Mouse (Mus musculus) heart, postnatal 0 days (tissue): ENCODE results near the gene Ubqln4.

Experiments used
- CTCF ChIP-seq: IDR thresholded peaks from 2 replicates; pipeline ENCODE4 v1.5.1; 2016; ENCODE audit warnings: antibody characterized with exemption, control low read depth, low read depth
- EP300 ChIP-seq: IDR thresholded peaks from 2 replicates; pipeline ENCODE4 v1.6.1; 2016; ENCODE audit warnings: antibody characterized with exemption, low read depth

- TF ChIP-seq EP300 (no peak), CTCF (peak; percentile 99)
Observed at GRCm38 (mm10) chr3:88607065-88607757, 53.7 kb downstream of the Ubqln4 start.
